Mouse (Mus musculus) forebrain, embryonic 16.5 days (tissue): ENCODE data around the gene Atp2a3. TPM values are rescaled to one million over a fixed set of nuclear protein-coding genes. Genes with fewer than 3 reads are reported as not detected.

Source experiments
- ATAC-seq: fragments of 200-750 bp; cut with Nextera tagmentation; 2 replicates; pipeline ENCODE4 v1.8.0; 2017; ENCODE audit warnings: mild to moderate bottlenecking, moderate library complexity
- H3K27ac ChIP-seq: fragments of 300-500 bp; sonication (generic); 2 replicates; pipeline ENCODE4 v1.5.1; 2014; ENCODE audit warnings: low read length, control low read depth
- H3K27me3 ChIP-seq: fragments of 300-500 bp; sonication (generic); replicated peaks from 2 replicates; pipeline ENCODE4 v1.6.1; 2014; ENCODE audit warnings: low read length; ENCODE audit not compliant: control insufficient read depth, insufficient read depth
- H3K36me3 ChIP-seq: fragments of 300-500 bp; sonication (generic); 2 replicates; pipeline ENCODE4 v1.6.1; 2014; ENCODE audit not compliant: control insufficient read depth, insufficient read depth
- H3K4me1 ChIP-seq: fragments of 300-500 bp; sonication (generic); replicated peaks from 2 replicates; pipeline ENCODE4 v1.6.1; 2014; ENCODE audit warnings: low read length; ENCODE audit not compliant: control insufficient read depth, insufficient read depth
- H3K4me2 ChIP-seq: fragments of 300-500 bp; sonication (generic); 2 replicates; pipeline ENCODE4 v1.6.1; 2014; ENCODE audit warnings: mild to moderate bottlenecking, low read length, control low read depth
- H3K4me3 ChIP-seq: fragments of 300-500 bp; sonication (generic); replicated peaks from 2 replicates; pipeline ENCODE4 v1.5.1; 2014; ENCODE audit warnings: mild to moderate bottlenecking, low read length, control low read depth
- H3K9ac ChIP-seq: fragments of 300-500 bp; sonication (generic); replicated peaks from 2 replicates; pipeline ENCODE4 v1.6.1; 2014; ENCODE audit warnings: low read depth, low read length, control low read depth
- H3K9me3 ChIP-seq: fragments of 300-500 bp; sonication (generic); 2 replicates; pipeline ENCODE4 v1.6.1; 2016; ENCODE audit warnings: low read length; ENCODE audit not compliant: control insufficient read depth
- WGBS: fragments of 180-500 bp; shearing (Covaris S2); extraction: QIAGEN DNeasy Blood & Tissue Kit; methylation state at CpG from one replicate; pipeline ENCODE4 v1.1.7; 2014; 5-methylcytosine and 5-hydroxymethylcytosine counted together
- polyA plus RNA-seq: library from polyadenylated mRNA; unstranded; fragments of >200 nt; fragmentation: Nextera tagmentation; extraction: Ambion mirVana; gene quantifications from 2 replicates; pipeline ENCODE4 v1.2.1, GENCODE M21; 2015

Gene Atp2a3
- polyA plus RNA-seq, 1 experiment from 2014 or later: 0.96 TPM

GRCm38 (mm10) chr11:72944996-72945793, 15.8 kb upstream of the Atp2a3 start:
- Histone ChIP-seq H3K4me1 (peaks cover 3% of the 10 kb centered on the region; the same call in 1 of the 2 replicates), H3K27ac (no peak overlapping the region), H3K9me3 (no peaks in the 10 kb centered on the region), H3K36me3 (no peaks in the 10 kb centered on the region), H3K4me3 (no peak overlapping the region), H3K4me2 (no peak overlapping the region), H3K27me3 (no peaks in the 10 kb centered on the region), H3K9ac (no peak overlapping the region)
- 79% methylated on average over 7 of the region's 7 CpGs for WGBS
- no peak for ATAC-seq

GRCm38 (mm10) chr11:72945875-72946559, 15.0 kb upstream of the Atp2a3 start:
- no peak overlapping the region for H3K27ac ChIP-seq
- WGBS: 61% methylated on average over 6 of the region's 6 CpGs
- no peaks in the 10 kb centered on the region for H3K4me1 ChIP-seq
- H3K36me3 ChIP-seq: no peaks in the 10 kb centered on the region
- H3K9ac ChIP-seq: no peak overlapping the region
- no peak overlapping the region for H3K4me3 ChIP-seq
- no peaks in the 10 kb centered on the region for H3K27me3 ChIP-seq
- H3K4me2 ChIP-seq: no peak overlapping the region
- no peak for ATAC-seq
- no peaks in the 10 kb centered on the region for H3K9me3 ChIP-seq

GRCm38 (mm10) chr11:72946560-72947119, 14.3 kb upstream of the Atp2a3 start:
- Histone ChIP-seq H3K4me1 (no peaks in the 10 kb centered on the region), H3K9ac (no peak overlapping the region), H3K9me3 (no peaks in the 10 kb centered on the region), H3K36me3 (no peaks in the 10 kb centered on the region), H3K27me3 (no peaks in the 10 kb centered on the region), H3K4me2 (no peak overlapping the region), H3K4me3 (no peak overlapping the region), H3K27ac (no peak overlapping the region)
- ATAC-seq: no peak
- 56% methylated on average over 6 of the region's 6 CpGs for WGBS

- WGBS: 49% methylated on average over 11 of the region's 11 CpGs
Measured at GRCm38 (mm10) chr11:72947840-72948239, 13.1 kb upstream of the Atp2a3 start.

GRCm38 (mm10) chr11:72948254-72948653, 12.7 kb upstream of the Atp2a3 start:
- Histone ChIP-seq H3K4me3 (no peak overlapping the region), H3K9me3 (no peaks in the 10 kb centered on the region)

More at GRCm38 (mm10) chr11:72947840-72948239, 13.1 kb upstream of the Atp2a3 start:
- H3K9me3 ChIP-seq: no peaks in the 10 kb centered on the region
- H3K36me3 ChIP-seq: no peaks in the 10 kb centered on the region
- H3K27me3 ChIP-seq: no peaks in the 10 kb centered on the region
- no peak overlapping the region for H3K9ac ChIP-seq
- no peak overlapping the region for H3K27ac ChIP-seq
- H3K4me2 ChIP-seq: no peak overlapping the region
- no peak for ATAC-seq
- no peaks in the 10 kb centered on the region for H3K4me1 ChIP-seq
- no peak overlapping the region for H3K4me3 ChIP-seq

GRCm38 (mm10) chr11:72951137-72952000, 9.6 kb upstream of the Atp2a3 start:
- Histone ChIP-seq H3K27me3 (no peaks in the 10 kb centered on the region), H3K4me3 (no peak overlapping the region), H3K9ac (no peak overlapping the region), H3K36me3 (no peaks in the 10 kb centered on the region), H3K4me2 (no peak overlapping the region), H3K4me1 (no peaks in the 10 kb centered on the region), H3K27ac (no peak overlapping the region), H3K9me3 (no peaks in the 10 kb centered on the region)
- ATAC-seq: no peak
- WGBS: 78% methylated on average over 22 of the region's 22 CpGs

More at GRCm38 (mm10) chr11:72948254-72948653, 12.7 kb upstream of the Atp2a3 start:
- Histone ChIP-seq H3K27ac (no peak overlapping the region), H3K4me2 (no peak overlapping the region), H3K36me3 (no peaks in the 10 kb centered on the region), H3K27me3 (no peaks in the 10 kb centered on the region), H3K9ac (no peak overlapping the region), H3K4me1 (no peaks in the 10 kb centered on the region)
- no peak for ATAC-seq
- WGBS: 80% methylated on average over 7 of the region's 7 CpGs

GRCm38 (mm10) chr11:72952226-72952625, 8.7 kb upstream of the Atp2a3 start:
- 30% methylated on average over 3 of the region's 3 CpGs for WGBS

GRCm38 (mm10) chr11:72952697-72953096, 8.3 kb upstream of the Atp2a3 start:
- no peaks in the 10 kb centered on the region for H3K9me3 ChIP-seq
- H3K36me3 ChIP-seq: no peaks in the 10 kb centered on the region
- no peak overlapping the region for H3K4me3 ChIP-seq
- no peak overlapping the region for H3K9ac ChIP-seq
- H3K4me1 ChIP-seq: no peaks in the 10 kb centered on the region
- H3K27me3 ChIP-seq: no peaks in the 10 kb centered on the region
- no peak overlapping the region for H3K4me2 ChIP-seq
- no peak for ATAC-seq
- no peak overlapping the region for H3K27ac ChIP-seq
- WGBS: 94% methylated on average over 6 of the region's 6 CpGs

More at GRCm38 (mm10) chr11:72952226-72952625, 8.7 kb upstream of the Atp2a3 start:
- Histone ChIP-seq H3K4me3 (no peak overlapping the region), H3K27ac (no peak overlapping the region), H3K9me3 (no peaks in the 10 kb centered on the region), H3K9ac (no peak overlapping the region), H3K4me2 (no peak overlapping the region), H3K27me3 (no peaks in the 10 kb centered on the region), H3K36me3 (no peaks in the 10 kb centered on the region), H3K4me1 (no peaks in the 10 kb centered on the region)
- ATAC-seq: no peak

- Histone ChIP-seq H3K36me3 (no peaks in the 10 kb centered on the region), H3K27me3 (no peaks in the 10 kb centered on the region), H3K4me3 (no peak overlapping the region), H3K4me1 (no peaks in the 10 kb centered on the region), H3K27ac (no peak overlapping the region), H3K9ac (no peak overlapping the region), H3K9me3 (no peaks in the 10 kb centered on the region), H3K4me2 (no peak overlapping the region)
- ATAC-seq: no peak
- 60% methylated on average over 1 of the region's 1 CpGs for WGBS
Measured at GRCm38 (mm10) chr11:72953116-72953439, 7.9 kb upstream of the Atp2a3 start.
